Mouse (Mus musculus): Measurements from ENCODE around the gene Tbrg4.
"Not testable (repeated sequence)": the region's sequence is repeated elsewhere in the genome, so short reads cannot be mapped to it uniquely, and the experiment has no call there.

Gene Tbrg4

DNA sequence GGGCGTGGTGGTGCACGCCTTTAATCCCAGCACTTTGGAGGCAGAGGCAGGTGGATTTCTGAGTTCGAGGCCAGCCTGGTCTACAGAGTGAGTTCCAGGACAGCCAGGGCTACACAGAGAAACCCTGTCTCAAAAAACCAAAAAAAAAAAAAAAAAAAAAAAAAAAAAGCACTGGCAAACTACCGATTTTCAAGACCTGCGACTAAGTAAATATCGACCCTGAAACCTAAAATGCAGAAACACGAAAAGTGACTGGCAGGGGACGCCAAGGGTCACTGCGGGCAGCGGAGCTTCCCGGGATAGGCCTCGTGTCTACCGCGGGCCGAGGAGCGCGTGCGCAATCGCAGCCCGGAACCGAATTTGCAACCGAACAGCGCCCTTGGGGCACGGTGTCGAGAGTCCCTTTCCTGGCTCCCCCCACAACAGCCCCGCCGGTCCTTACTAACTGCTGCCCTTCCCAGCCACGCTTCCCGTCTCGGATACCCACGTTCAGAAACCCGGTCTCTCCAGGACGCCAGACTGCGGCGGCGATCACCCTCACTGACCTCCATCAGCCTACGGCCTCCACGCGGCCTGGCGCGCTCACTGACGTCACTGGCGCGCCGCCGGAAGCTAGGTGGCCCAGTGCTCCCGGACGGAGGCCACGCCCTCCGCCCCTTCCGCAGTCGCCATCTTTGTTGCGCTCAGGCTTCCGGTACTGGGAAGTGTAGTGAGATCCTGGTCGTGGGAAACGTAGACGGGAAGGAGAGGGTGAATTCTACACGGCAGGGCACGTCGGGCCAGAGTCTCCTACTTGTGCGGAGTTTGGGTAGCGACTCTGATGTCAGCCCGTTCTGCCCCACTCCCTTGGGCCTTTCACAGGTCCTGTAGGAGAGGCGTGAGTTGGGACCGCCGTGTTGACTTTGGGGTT lies at the start of gene Tbrg4:
TSS of gene Tbrg4 (minus strand) at position 590 of the 910 bp plus-strand sequence.
- peak; percentile 90 to 94 for DNase-seq (ENCODE audit: low spot score in 2 of 2)

DNA sequence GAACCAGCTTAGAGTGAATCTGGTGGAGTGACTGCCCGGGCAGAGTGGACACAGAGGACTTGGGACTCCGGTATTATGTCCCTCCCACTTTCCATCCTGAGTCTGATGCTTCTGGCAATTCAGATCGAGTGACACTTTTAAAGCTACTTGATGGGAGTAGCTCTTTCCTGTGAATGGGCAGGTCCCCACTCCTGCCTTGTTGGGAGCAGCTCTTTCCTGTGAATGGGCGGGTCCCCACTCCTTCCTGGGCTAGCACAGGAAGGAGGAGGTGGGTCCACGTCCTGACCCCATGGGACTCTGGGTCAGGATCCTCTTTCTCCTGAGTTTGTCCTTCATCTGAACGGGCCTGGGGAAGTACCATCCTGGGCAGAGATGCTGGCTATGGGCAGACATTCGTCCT lies 49.5 kb upstream of the Tbrg4 start:
- no peak for DNase-seq (ENCODE audit: low spot score in 2 of 2)

DNA sequence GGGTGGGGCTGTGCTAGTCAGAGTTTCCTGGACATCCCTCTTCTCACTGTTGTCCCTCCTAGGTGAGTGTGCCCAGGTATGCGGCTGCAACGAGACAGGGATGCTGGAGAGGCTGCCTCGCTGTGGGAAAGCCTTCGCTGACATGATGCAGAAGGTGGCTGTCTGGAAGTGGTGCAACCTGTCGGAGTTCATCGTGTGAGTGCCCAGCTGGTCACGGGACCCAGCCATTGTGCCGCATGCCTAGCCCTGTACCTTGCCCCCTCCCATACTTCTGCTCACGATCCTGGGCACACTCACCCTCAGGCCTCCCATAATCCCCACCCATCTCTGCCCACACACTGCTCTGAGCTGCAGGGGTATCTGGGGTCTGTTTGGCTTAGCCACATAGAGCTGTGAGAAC lies 48.8 kb upstream of the Tbrg4 start:
- no peak for DNase-seq (ENCODE audit: low spot score in 2 of 2)

DNA sequence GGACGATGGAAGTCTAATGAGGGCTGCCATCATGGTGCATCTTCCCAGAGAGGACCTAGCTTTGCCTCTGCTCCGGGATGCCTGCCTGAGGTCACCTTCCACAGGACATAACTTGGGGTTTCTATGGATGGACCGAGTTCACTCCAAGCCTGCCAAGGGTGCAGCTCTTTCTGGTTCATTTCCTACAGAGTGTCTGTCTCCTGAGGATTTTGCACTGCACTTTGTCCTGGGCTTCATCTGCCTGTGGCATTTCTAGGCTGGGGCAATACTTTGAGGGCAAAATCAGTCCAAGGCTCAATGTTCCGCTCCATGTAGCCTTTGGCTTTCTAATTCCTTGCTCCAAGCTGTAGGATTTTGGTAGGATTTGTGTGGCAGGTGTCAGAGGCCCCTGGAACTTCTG lies 45.0 kb upstream of the Tbrg4 start:
- no peak for DNase-seq (ENCODE audit: low spot score in 2 of 2)

DNA sequence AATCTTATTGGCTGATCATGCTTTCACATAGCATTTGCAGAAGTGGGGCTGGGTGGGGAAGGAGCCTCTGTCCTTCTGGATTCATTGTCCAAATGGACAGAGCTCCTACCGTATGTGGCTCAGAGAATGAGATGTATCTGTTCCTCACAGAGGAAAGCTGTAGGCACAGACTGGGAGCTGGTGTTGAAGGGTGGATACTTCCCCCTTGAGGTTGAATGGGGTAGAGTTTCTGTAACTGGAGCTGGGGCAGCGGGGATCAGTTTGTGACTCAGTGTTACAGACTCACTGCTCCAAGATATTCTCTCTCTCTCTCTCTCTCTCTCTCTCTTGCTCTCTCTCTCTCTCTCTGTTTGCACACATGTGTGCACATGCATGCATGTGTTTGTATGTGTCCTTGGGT lies 44.2 kb upstream of the Tbrg4 start:
- DNase-seq (ENCODE audit: low spot score in 2 of 2): no peak

DNA sequence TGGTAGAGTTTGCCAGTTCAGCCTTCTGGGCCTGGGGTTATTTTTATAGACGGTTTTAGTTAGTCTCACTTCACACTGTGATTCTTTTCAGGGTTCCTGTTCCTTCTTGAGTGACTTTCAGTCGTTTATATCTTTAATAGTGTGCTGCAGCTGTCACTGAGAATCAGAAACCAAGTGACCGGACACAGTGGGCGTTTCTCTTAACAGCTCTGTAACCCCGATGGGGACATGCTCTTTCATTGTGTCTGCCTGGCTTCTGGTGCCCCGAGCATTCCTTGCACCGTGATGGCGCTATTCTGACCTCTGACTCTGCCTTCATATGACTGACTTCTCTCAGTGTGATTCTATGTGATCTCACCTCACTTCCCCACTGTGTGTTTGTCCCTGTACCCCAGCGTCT lies 43.2 kb upstream of the Tbrg4 start:
- no peak for DNase-seq (ENCODE audit: low spot score in 2 of 2)

DNA sequence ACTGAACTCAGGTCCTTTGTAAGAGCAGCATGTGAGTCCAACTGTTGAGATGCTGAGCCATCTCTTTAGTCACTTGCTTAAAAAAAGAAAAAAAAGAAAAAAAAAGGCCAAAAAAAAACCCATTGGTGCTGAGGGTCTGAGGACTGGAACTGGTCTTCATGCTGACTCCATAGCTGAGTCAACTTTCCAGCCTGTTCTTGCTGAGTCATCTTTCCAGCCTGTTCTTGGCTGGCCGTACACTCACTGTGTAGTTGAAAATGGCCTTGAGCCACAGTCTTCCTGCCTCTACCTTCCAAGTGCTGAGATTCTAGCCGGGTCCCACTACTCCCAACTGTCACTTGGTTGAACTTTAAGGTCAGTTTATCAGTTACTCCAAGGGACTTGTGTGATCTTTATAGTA lies 40.8 kb upstream of the Tbrg4 start:
- DNase-seq (ENCODE audit: low spot score in 2 of 2): no peak

DNA sequence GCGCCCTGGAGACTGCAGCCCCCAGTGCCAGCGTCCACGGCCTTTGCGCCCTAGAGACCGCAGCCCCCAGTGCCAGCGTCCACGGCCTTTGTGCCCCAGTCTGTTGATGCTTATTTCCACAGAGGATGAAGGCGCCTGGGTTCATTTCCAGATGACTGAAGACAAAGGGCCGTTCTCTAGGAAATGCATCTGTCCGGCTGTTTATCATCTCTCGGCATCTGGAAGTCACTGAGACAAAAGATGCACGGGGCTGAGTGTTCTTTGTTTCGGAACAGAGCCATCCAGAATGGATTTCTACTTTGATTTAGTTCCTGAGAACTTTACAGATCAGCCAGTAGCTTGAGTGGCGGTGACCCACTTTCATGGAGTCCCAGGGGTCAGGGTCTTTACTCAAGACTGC lies 35.3 kb upstream of the Tbrg4 start:
- DNase-seq (ENCODE audit: low spot score in 2 of 2): no peak

DNA sequence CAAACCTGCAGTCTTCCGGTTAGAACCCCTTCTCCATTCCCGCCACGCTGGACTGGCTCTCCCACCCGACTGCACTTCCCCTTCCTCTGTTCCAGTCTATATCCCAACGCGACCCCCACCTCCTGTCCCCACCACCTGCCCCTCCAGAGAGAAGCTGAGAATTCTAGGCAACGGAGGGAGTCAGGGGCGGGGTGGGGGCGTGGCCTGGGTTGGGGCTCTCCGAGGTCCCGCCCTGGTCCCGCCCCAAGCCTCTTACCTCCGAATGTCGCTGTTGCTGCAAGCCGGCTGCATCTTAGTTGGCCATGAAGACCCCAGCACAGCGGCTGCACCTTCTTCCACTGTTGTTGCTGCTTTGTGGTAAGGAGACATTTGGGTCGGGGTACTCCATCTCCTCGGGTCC lies 32.4 kb upstream of the Tbrg4 start, which contains the start of gene Ramp3:
TSS of gene Ramp3 (plus strand) at position 251 of the 400 bp plus-strand sequence.
- DNase-seq (ENCODE audit: low spot score in 2 of 2): no peak

DNA sequence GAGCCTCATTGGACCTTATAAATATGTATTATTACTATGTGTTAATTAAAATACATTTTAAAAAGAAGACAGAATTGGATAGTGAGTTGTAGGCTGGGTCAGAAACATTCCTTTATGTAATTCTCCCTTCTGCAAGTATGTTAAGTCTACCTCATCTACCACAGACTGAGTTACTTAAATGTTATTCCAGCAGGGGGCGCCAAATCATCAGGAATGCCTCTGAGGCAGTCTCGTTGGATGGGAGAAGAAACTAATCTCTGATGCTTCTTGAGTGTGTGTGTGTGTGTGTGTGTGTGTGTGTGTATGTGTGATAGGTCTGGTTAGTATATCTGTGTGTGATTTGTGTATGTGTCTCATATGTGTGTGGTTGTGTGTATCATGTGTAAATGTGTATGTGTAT lies 29.0 kb upstream of the Tbrg4 start:
- DNase-seq (ENCODE audit: low spot score in 2 of 2): peak; percentile 68 to 91

DNA sequence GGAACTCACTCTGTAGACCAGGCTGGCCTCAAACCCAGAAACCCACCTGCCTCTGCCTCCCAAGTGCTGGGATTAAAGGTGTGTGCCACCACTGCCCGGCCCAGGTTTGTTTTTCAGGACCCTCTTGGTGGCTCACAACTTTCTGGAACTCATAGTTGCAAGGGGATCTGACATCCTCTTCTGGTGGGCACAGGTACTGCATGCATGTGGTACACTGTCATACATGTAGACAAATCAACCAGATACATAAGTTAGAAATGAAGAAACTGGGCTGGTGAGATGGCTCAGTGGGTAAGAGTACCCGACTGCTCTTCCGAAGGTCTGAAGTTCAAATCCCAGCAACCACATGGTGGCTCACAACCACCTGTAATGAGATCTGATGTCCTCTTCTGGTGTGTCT lies 27.1 kb upstream of the Tbrg4 start:
- not testable (repeated sequence) for DNase-seq (ENCODE audit: low spot score in 2 of 2)

DNA sequence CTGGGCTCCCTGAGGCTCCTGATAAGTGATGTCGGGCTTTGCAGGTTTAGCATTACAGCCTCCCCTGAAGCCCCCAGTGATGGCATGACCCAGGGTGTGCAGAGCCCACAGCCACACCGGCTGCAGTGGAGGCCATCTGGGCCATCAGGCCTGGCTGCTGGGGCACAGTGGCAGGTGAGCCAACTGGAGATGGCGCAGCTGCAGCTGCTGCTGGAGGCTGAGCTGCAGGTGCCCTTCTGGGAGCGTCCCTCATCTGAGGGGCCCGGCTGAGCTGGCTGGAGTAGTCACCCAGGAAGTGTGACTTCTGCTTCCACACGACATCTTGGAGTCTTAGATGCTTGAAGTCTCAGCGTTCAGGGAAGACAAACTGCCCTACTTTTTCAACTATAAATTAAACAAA lies 24.7 kb upstream of the Tbrg4 start:
- no peak for DNase-seq (ENCODE audit: low spot score in 2 of 2)

DNA sequence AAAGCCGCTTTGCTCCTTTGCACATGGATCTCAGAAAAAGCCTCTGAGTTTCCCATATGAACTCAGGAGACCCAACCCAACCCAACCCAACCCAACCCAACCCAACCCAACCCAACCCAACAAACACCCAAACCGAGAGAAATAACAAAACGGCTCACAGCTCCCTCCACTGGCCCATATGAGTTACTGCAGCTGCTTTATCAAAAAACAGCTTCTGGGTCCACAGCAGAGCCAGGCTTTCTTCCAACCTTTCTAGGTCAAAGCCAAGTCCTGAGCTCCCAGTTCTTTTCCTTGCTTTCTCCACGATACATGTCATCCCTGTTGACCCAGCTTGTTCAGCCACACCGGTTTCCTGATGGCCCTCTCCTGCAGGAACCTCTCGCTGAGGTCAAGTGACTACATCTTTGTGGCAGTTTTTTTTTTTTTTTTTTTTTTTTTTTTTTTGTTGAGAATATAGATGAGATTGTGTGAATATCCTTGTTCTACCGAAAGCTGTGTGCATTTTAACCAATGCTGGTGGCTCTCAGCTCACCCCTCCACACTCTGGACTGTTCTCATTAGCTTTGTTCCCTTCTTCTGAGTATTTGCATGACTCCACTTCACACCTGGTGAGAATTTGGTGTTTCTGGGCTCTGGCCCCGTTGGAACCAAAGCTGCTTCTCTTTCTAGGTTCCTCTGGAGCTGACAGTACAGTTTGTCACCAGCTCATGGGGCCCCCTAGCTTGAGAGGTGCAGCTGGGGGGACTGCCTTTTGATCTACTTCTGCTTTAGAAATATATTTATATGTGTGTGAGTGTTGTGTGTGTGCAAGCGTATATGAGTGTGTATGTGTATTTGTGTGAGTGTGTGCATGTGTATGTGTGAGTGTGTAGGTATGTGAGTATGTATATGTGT lies 22.2 kb upstream of the Tbrg4 start:
- no peak for DNase-seq (ENCODE audit: low spot score in 2 of 2)

DNA sequence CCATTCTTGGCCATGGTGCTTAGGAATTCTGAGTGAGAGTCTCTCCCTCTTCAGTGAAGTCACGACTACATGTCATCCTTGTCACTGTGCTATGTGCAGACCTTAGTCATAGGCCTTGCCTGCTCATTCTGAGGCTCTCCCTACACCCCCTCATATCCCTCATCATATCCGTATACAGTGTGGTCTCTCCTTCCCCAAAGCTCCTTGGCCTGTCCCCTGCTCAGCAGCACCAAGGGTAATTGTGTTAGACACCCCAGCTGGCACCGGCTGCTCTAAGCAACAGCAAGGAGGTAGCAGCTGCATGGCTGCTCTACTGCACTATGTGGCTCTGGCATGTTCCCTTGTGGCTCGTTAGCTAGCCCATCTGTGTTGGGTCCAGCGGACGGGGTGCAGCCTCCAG lies 18.7 kb upstream of the Tbrg4 start:
- no peak for DNase-seq (ENCODE audit: low spot score in 2 of 2)

DNA sequence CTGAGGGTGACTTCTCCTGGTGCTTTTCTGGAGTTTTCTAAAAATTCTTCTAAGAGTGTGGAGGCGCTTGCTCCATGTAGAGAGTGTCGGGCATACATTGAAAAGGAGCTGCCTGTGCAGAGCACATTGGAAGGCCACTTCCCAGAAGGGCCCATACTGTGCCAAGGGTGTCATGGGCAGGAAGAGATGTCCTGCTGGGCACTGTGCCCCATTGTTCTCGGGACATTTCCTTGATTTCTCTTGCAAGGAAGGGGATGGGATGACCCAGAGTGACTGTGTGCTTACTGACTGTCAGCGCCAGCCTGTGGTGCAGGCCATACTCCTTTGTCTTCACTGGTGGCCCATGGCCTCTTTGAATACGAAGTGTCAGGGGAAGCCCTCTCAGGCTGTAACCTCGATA lies 13.2 kb upstream of the Tbrg4 start:
- no peak for DNase-seq (ENCODE audit: low spot score in 2 of 2)

DNA sequence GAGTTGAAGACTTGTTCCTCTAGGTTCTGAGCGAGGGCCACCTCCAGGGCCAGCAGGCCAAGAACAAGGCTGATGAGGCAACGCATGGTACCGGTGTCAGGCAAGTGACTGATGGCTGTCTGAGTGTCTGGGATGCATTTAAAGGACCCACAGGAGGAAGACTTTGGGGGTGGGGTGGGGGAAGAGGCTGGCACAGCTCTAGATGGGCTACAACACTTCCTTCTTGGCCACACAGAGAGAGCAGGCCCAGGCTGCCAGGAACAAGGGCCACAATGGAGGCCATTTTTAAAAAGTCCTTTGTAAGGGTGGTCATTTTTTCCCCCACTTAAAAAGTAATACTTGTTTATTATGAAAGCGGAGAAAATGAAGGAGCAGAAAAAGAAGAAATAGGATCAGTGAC lies 12.7 kb upstream of the Tbrg4 start, which contains the start of gene Wap:
TSS of gene Wap (minus strand) at position 101 of the 400 bp plus-strand sequence.
- no peak for DNase-seq (ENCODE audit: low spot score in 2 of 2)

DNA sequence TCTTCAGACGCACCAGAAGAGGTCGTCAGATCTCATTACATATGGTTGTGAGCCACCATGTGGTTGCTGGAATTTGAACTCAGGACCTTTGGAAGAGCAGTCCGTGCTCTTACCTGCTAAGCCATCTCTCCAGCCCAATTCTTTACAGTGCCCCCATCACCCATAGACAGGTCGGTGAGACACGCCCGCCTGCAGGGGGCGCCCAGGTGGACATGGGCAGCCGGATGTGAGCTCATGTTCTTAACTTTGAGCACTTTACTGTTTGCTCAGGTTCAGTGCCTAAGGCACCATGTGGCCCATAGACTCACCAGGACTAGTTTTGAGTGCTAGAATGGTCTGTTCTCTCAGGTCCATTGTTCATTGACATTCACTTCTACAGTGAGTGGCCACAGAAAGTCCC lies 10.3 kb upstream of the Tbrg4 start:
- DNase-seq (ENCODE audit: low spot score in 2 of 2): no peak

DNA sequence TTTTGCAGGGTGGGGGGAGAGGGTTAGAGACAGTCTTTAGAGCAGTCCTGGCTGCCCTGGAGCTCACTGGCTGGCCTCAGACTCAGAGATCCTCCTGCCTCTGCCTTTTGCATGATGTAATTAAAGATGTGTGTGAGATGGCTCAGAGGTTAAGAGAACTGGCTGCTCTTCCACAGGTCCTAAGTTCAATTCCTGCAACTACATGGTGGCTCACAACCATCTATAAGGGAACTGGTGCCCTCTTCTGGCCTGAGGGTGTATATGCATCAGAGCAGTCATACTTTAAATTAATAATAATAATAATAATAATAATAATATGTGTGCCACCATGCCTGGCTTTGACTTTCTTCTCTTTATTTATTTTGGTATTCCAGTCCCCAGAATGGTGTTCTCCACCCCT lies 3.8 kb upstream of the Tbrg4 start:
- DNase-seq (ENCODE audit: low spot score in 2 of 2): peak; percentile 43 to 75

DNA sequence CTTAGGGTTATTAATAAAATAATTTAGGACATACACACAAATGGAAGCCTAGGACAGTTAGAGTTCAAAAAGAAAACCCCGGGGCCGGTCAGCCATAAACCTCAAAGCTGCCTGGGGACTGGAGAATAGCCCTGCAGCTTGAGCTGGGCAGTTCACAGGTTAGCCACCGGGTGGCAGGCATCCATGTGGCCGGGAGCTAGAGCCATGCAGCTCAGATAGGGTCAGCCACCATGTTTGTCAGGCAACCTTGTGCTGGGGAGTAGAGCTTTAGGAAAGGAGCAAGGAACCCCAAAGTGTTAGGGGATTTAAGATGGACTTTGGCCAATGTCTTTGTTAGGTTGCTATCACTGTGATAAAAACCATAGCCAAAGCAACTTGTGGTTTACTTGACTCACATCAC lies 2.7 kb upstream of the Tbrg4 start:
- peak; percentile 73 to 86 for DNase-seq (ENCODE audit: low spot score in 2 of 2)

DNA sequence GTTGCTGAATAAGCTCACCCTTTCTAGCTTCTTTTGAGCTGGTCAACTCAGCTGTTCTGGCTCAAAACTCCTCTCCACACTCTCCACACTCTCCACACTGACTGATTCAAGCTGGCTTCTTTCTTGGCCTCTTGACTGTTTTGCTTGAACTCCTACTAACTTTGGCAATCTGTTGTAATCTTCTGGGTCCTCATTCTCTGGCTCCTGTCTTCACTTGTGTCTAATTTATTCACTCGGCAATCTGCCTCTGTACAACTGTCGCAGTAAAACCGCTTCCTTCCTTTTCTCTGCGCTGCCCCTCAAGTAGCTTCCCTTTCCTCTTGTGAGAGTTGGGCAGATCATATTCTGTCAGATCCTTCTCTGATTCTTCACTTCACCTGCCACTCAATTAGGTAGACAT lies 1.9 kb upstream of the Tbrg4 start:
- no peak for DNase-seq (ENCODE audit: low spot score in 2 of 2)

DNA sequence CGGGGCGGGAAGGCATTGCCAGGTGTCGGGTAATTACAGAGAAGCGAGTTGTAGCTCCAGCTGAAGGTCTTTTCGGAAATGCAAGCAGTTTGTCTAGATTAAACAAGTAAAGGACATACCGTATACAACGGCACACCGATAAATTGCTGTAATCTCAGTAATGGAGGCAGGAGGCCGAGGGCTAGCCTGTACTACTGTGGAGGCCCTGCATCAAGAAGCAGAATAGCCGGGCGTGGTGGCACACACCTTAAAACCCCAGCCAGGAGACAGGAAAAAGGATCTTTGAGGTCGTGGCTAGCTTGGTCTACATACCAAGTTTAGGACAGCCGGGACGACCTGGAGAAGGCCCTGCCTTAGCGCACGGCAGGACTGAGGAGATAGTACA lies 513 bp upstream of the Tbrg4 start:
- DNase-seq (ENCODE audit: low spot score in 2 of 2): no peak

DNA sequence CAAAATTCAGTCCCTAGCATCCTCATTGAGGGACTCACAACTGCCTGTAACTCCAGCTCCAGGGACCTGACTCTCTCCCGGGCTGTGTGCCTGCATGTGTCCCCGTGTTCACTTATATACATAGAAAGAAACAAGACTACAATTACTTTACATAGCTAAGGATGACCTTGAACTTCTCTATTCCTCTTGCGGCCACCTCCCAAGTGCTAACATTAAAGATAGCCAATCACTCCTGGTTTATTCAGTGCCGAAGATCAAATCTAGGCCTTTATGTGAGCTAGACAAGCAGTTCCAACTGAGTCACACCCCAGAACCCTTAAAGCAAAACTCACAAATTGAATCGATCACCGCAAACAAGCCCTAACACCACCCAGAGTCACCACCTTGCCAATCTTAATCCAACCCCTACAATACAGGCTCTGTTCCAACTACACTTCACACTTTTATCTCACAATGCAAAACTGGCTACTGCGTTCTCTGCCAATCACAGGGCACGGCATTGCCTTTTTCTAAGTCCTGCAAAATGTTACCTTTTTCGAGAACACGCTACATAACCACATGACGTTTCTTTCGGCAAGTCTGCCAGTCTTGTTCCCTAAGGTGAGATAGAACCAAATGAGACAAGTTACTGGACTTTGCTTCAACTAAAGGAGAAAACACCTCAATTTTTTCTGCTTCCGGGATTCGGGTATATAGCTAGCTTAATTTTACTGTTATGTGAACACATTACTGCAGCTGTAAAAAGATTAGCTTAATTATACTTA lies 1.1 kb downstream of the Tbrg4 start:
- no peak for DNase-seq (ENCODE audit: low spot score in 2 of 2)

Measured in spleen, postnatal 4 days (tissue).